In the genomic region with DNA sequence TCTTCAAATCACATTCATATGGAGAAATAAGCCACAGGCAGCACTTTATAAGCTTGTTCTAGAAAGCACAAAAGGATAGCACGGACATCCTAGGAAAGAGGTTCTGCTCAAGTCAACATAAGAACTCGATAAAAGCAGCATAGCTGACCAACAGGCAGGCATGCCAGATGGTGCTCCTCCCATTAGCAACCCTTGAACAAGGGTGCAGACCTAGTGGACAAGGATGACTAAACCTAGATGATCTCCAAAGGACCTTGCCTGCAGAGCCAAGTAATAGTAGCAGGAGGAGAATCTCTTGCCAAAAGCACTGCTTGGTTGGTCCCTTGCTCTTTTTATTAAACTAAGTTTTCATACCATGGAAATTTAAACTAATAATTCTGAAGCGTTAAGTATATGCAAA, we compare ENCODE assay signal across 18 mouse cellular contexts.
"Had no signal": no experiment of that assay in that cellular context is flagged by ENCODE, and none has a peak within 500 bp of the region (broad histone marks: within the 10 kb centered on the region; RNA-seq: fewer than 3 reads in every experiment).

No protein-coding gene starts in this region.

- H3K9me3 ChIP-seq: midbrain, embryonic 10.5 days; midbrain, embryonic 12.5 days; neural tube, embryonic 13.5 days; neural tube, embryonic 15.5 days had no signal

- ATAC-seq: midbrain, embryonic 16.5 days had no signal

- H3K4me3 ChIP-seq: midbrain, embryonic 10.5 days; midbrain, embryonic 12.5 days; myocyte; neural tube, embryonic 13.5 days; neural tube, embryonic 15.5 days had no signal

- H3K9ac ChIP-seq: lung, embryonic 14.5 days; midbrain, embryonic 12.5 days; neural tube, embryonic 13.5 days; neural tube, embryonic 15.5 days had no signal

- H3K27me3 ChIP-seq: midbrain, embryonic 12.5 days; neural tube, embryonic 13.5 days; neural tube, embryonic 15.5 days had no signal

- DNase-seq: lung, embryonic 14.5 days; lung, postnatal 10 days; lung, postnatal 4 days; midbrain, embryonic 14.5 days; retina, postnatal 1 day; right cerebral cortex, adult 18-20 months; right cerebral cortex, postnatal 25 days; right cerebral cortex, postnatal 4 days; spleen, adult 18-20 months; thymus, adult 18-20 months; thymus, postnatal 14 days; thymus, postnatal 36 days had no signal

- H3K27ac ChIP-seq: midbrain, embryonic 10.5 days; midbrain, embryonic 12.5 days; neural tube, embryonic 13.5 days; neural tube, embryonic 15.5 days had no signal

- H3K4me2 ChIP-seq: lung, embryonic 14.5 days; midbrain, embryonic 12.5 days; neural tube, embryonic 13.5 days; neural tube, embryonic 15.5 days had no signal

- H3K4me1 ChIP-seq: midbrain, embryonic 10.5 days; midbrain, embryonic 12.5 days; neural tube, embryonic 13.5 days; neural tube, embryonic 15.5 days had no signal
